Mouse (Mus musculus) liver, embryonic 12.5 days (tissue): ENCODE results near the gene Chst8. TPM values are rescaled to one million over a fixed set of nuclear protein-coding genes. Genes with fewer than 3 reads are reported as not detected.

Source experiments
- ATAC-seq: fragments of 200-750 bp; cut with Nextera tagmentation; 2 replicates; pipeline ENCODE4 v1.8.0; 2017; ENCODE audit warnings: moderate number of reproducible peaks, mild to moderate bottlenecking, moderate library complexity
- H3K27ac ChIP-seq: fragments of 300-500 bp; sonication (generic); 2 replicates; pipeline ENCODE4 v1.5.1; 2016; ENCODE audit warnings: mild to moderate bottlenecking
- H3K27me3 ChIP-seq: fragments of 300-500 bp; sonication (generic); replicated peaks from 2 replicates; pipeline ENCODE4 v1.6.1; 2016; ENCODE audit warnings: mild to moderate bottlenecking, moderate library complexity
- H3K36me3 ChIP-seq: fragments of 300-500 bp; sonication (generic); 2 replicates; pipeline ENCODE4 v1.6.1; 2016; ENCODE audit warnings: mild to moderate bottlenecking, moderate library complexity
- H3K4me1 ChIP-seq: fragments of 300-500 bp; sonication (generic); 2 replicates; pipeline ENCODE4 v1.6.1; 2016
- H3K4me2 ChIP-seq: fragments of 300-500 bp; sonication (generic); 2 replicates; pipeline ENCODE4 v1.6.1; 2016; ENCODE audit warnings: mild to moderate bottlenecking, moderate library complexity
- H3K4me3 ChIP-seq: fragments of 300-500 bp; sonication (generic); 2 replicates; pipeline ENCODE4 v1.5.1; 2016; ENCODE audit warnings: mild to moderate bottlenecking, moderate library complexity
- H3K9ac ChIP-seq: fragments of 300-500 bp; sonication (generic); 2 replicates; pipeline ENCODE4 v1.6.1; 2016; ENCODE audit warnings: mild to moderate bottlenecking, moderate library complexity
- H3K9me3 ChIP-seq: fragments of 300-500 bp; sonication (generic); replicated peaks from 2 replicates; pipeline ENCODE4 v1.6.1; 2016; ENCODE audit warnings: mild to moderate bottlenecking, moderate library complexity
- WGBS: fragments of 180-500 bp; shearing (Covaris S2); methylation state at CpG from one replicate; pipeline ENCODE4 v1.1.7; 2016; ENCODE audit not compliant: insufficient replicate concordance; 5-methylcytosine and 5-hydroxymethylcytosine counted together
- polyA plus RNA-seq: library from polyadenylated mRNA; unstranded; fragments of >200 nt; fragmentation: Nextera tagmentation; extraction: Ambion mirVana; gene quantifications from 2 replicates; pipeline ENCODE4 v1.2.1, GENCODE M21; 2016

The Chst8 gene
- polyA plus RNA-seq, 1 experiment from 2014 or later: 1.3 TPM

DNA sequence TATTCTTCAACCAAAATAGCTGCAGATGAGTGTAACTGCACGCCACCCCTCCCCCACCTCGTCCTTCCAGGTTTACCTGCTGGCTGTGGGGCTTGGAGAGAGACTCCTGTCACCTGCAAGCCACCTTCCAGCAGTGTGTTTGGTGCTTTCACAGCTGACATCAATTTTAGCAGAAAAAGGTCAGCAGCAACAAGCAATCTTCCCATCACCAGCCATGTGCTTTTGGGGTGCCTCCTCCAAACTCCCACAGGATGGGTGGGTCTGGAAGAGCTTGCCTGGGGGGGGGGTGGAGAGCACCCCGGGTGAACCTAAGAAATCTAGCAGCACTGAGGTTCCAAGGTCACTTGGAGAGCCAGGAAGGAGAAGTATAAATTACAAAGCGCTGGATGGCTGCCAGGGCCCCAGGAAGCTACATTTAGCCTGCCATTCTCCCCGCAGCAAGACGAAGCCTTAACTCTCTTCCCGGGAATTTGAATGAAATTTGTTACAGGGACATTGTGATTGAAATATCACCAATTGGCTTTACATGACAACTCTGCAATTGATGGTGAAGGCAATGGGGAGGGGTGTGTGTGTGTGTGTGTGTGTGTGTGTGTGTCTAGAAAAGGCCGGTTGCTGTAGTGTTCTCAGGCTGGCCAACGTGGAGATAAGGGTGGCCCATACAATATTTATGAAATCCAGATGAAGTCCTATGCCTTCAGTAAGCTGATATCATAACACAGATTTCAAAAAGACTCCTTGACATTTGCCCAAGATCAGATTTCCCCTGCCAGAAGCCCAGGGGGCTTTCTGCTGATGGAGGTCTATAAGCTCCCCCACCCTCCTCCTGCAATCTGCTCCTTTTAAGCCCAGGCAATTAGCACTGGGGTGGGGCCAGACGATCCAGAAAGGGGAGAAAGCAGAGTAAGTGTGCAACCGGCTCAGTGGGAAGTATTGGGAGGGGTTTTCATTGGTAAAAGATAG lies 13.8 kb downstream of the Chst8 start:
- WGBS: 17% methylated on average over 11 of the region's 11 CpGs
- Histone ChIP-seq H3K27ac (no peak overlapping the region), H3K9me3 (no peaks in the 10 kb centered on the region), H3K36me3 (no peaks in the 10 kb centered on the region), H3K4me3 (no peak overlapping the region), H3K27me3 (peaks cover 29% of the 10 kb centered on the region), H3K4me2 (peak overlapping the region; percentile 24; the same call in 1 of the 2 replicates), H3K4me1 (peaks cover 9% of the 10 kb centered on the region; the same call in 1 of the 2 replicates), H3K9ac (no peak overlapping the region)
- ATAC-seq: no peak

DNA sequence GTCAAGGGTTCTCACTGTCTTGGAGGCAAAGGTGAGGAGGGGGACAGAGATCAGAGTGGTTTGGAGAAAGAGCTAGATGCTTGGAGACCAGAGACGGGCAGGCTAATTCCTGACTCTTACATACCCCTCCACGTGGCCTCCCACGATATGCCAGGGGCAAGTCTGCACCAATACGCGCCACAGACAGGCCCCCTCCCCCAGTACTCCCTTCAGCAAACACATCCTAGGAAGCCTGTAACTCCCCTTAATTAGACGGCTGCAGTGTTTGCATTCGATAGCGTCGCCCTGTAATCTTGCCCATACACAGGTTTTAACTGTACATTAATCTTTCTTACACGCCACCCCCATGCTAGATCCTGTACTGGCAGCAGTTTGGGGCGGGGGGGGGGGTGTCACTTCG lies 14.5 kb downstream of the Chst8 start:
- Histone ChIP-seq H3K27ac (no peak overlapping the region), H3K4me1 (peaks cover 9% of the 10 kb centered on the region; the same call in 1 of the 2 replicates), H3K4me3 (no peak overlapping the region), H3K36me3 (no peaks in the 10 kb centered on the region), H3K27me3 (peaks cover 29% of the 10 kb centered on the region), H3K9me3 (no peaks in the 10 kb centered on the region), H3K4me2 (peak overlapping the region; percentile 24; the same call in 1 of the 2 replicates), H3K9ac (no peak overlapping the region)
- ATAC-seq: no peak
- WGBS: 16% methylated on average over 12 of the region's 12 CpGs

DNA sequence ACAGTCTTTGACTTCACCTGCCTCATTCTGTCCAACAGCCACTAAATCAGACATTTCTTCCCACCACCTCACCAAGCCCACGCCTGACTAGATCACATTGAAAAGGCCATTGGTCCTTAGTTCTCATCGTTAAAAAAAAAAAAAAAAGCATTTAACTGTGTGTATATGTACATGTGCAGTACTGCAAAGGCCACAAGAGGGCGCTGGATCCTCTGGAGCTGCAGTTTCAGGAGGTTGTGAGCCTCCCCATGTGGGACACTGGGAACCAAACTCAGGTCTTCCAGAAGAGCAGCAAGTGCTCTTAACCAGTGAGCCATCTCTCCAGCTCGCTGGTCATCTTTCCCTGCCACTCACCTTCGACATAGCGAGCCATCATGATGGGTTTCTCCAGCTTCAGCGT lies 22.1 kb downstream of the Chst8 start:
- Histone ChIP-seq H3K9ac (no peak overlapping the region), H3K4me1 (no peaks in the 10 kb centered on the region), H3K4me3 (no peak overlapping the region), H3K9me3 (no peaks in the 10 kb centered on the region), H3K27ac (no peak overlapping the region), H3K27me3 (peaks cover 6% of the 10 kb centered on the region; the same call in 1 of the 2 replicates), H3K4me2 (no peak overlapping the region), H3K36me3 (no peaks in the 10 kb centered on the region)
- WGBS: 64% methylated on average over 7 of the region's 7 CpGs
- ATAC-seq: no peak

DNA sequence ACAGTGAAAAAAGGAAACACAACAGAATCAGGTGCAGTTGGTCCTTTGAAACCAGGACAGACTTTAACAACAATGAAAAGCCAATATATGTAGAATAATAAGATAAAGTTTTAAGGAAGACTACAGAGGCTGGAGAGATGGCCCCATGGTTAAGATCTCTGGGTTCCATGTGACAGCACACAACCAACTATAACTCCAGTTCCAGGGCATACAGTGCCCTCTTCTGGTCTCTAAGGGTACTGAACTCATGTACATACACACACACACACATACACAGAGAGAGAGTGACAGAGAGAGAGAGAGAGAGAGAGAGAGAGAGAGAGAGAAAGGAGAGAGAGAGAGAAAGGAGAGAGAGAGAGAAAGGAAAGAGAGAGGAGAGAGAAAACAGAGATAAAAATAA lies 25.3 kb downstream of the Chst8 start:
- Histone ChIP-seq H3K4me1 (no peaks in the 10 kb centered on the region), H3K9me3 (no peaks in the 10 kb centered on the region), H3K27me3 (no peaks in the 10 kb centered on the region), H3K9ac (no peak overlapping the region), H3K4me2 (no peak overlapping the region), H3K4me3 (no peak overlapping the region), H3K27ac (no peak overlapping the region), H3K36me3 (no peaks in the 10 kb centered on the region)
- ATAC-seq: no peak

DNA sequence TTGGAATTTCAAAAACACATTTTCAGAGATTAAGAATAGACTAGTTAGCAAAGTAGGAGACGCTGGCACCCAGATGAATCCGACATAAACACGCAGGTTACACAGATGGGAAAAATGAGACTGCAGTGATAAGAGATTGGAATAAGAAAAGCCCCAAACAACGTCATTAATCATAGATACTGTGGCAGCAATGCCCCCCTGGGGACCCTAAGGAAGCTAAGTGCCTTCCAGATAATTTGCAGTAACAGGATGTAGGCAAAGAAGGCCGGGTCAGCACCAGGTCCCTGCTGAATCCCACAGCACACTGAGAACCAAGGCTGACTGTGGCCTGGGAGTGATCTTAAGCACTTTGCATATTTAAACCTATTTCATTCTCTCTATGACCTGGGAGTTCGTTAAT lies 27.5 kb downstream of the Chst8 start:
- Histone ChIP-seq H3K36me3 (no peaks in the 10 kb centered on the region), H3K4me2 (no peak overlapping the region), H3K4me1 (no peaks in the 10 kb centered on the region), H3K4me3 (no peak overlapping the region), H3K9me3 (no peaks in the 10 kb centered on the region), H3K27me3 (no peaks in the 10 kb centered on the region), H3K9ac (no peak overlapping the region), H3K27ac (no peak overlapping the region)
- no peak for ATAC-seq
- 45% methylated on average over 6 of the region's 6 CpGs for WGBS

DNA sequence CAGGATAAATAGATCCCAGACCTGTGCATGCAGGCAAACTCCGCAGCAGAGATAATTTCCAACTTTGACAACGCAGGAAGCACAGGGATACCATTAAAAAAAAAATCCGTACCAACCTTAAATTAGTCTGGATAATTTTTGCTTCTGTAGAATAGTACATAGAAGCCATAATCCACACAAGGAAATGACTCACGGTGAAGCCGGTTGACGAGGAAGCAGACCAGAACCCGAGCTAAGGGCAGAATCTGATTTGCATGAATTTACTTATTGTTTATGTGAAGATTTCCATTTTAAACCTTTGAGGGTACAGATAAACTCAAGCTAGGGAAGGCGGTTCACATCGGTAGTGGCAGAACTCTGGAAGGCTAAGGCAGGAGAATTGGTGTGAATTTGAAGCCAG lies 28.0 kb downstream of the Chst8 start:
- H3K36me3 ChIP-seq: no peaks in the 10 kb centered on the region
- no peak overlapping the region for H3K27ac ChIP-seq
- no peaks in the 10 kb centered on the region for H3K4me1 ChIP-seq
- no peak overlapping the region for H3K4me2 ChIP-seq
- no peaks in the 10 kb centered on the region for H3K9me3 ChIP-seq
- ATAC-seq: no peak
- no peak overlapping the region for H3K9ac ChIP-seq
- WGBS: 57% methylated on average over 9 of the region's 9 CpGs
- no peaks in the 10 kb centered on the region for H3K27me3 ChIP-seq
- no peak overlapping the region for H3K4me3 ChIP-seq

DNA sequence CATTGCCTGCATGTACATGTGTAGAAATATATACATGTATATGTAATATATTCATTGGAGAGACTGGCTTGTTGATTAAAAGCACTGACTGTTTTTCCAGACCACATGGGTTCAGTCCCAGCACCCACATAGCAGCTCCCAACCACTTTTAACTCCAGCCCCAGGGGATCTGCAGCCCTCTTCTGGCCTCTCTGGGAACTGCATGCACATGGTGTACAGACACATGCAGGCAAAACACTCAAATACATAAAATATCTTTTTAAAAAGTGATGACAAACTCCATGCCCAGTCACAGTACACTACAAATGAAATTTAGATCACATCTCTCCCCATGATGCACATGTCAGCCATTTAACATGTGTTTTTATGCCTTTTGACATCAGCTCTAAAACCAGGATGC lies 30.5 kb downstream of the Chst8 start:
- H3K4me1 ChIP-seq: no peaks in the 10 kb centered on the region
- ATAC-seq: no peak

DNA sequence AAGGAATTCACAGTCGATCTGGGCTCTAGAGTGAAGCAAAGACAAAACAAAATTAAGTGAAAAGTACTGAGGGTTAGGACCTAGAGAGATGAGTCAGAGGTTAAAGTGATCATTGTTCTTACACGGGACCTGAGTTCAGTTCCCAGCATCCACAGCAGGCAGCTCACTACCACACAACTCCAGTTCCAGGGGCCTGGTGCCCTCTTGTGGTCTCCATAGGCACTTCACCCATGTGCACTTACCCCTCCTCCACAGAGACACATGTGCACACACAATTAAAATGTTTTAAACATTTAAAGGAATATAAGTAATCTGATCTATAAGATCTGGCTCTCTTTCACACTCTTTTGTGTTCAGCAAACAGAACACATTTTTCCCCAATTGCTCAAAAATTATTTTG lies 31.3 kb downstream of the Chst8 start:
- H3K9ac ChIP-seq: no peak overlapping the region
- no peaks in the 10 kb centered on the region for H3K9me3 ChIP-seq
- H3K27ac ChIP-seq: no peak overlapping the region
- no peak overlapping the region for H3K4me3 ChIP-seq
- no peaks in the 10 kb centered on the region for H3K4me1 ChIP-seq
- no peaks in the 10 kb centered on the region for H3K36me3 ChIP-seq
- WGBS: 69% methylated on average over 2 of the region's 2 CpGs
- H3K4me2 ChIP-seq: no peak overlapping the region
- H3K27me3 ChIP-seq: no peaks in the 10 kb centered on the region
- no peak for ATAC-seq

More for the DNA sequence above, 30.5 kb downstream of the Chst8 start:
- H3K9ac ChIP-seq: no peak overlapping the region
- H3K9me3 ChIP-seq: no peaks in the 10 kb centered on the region
- H3K27me3 ChIP-seq: no peaks in the 10 kb centered on the region
- H3K27ac ChIP-seq: no peak overlapping the region
- no peak overlapping the region for H3K4me2 ChIP-seq
- H3K4me3 ChIP-seq: no peak overlapping the region
- no peaks in the 10 kb centered on the region for H3K36me3 ChIP-seq

DNA sequence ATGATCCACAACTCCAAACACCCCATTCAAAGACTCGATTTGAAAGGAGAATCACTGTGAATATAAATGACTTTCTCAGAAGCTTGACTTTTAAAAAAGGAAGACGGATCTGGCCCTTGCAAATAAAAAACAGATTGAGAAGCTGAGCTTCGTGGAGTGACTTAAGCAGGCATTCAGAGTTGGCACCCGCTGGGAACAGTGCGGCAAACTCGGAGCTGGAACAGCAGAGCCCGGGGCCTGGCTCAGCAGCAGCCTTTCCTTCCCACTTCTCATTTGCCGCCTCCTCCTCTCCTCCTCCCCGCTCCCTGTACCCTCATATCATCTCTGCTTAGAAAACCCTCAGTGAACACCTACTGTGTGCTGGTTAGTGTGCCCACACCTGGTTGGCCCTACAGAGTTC lies 34.1 kb downstream of the Chst8 start:
- no peak overlapping the region for H3K4me3 ChIP-seq
- WGBS: 45% methylated on average over 9 of the region's 9 CpGs
- H3K36me3 ChIP-seq: no peaks in the 10 kb centered on the region
- no peaks in the 10 kb centered on the region for H3K4me1 ChIP-seq
- H3K4me2 ChIP-seq: no peak overlapping the region
- no peak for ATAC-seq
- no peak overlapping the region for H3K27ac ChIP-seq
- no peaks in the 10 kb centered on the region for H3K27me3 ChIP-seq
- H3K9ac ChIP-seq: no peak overlapping the region
- H3K9me3 ChIP-seq: no peaks in the 10 kb centered on the region

DNA sequence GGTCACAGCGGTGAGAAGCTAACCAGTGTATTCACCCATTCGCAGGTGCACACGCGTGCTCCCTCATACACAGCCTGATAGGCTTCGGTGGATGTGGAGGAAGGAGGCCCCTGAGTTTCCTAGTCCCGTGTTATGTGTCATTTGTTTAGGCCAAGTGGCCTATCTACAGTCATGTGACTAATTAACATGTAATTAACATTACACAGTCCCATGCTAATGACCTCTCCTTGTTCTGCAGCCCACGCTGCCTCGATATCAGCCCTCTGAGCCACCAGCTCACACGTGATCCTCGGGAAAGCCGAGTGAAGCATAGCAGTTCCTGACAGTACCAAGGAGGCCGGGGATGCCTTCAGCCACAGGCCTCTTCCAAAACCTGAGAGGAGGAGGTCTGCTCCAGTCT lies 36.9 kb downstream of the Chst8 start:
- H3K9ac ChIP-seq: no peak overlapping the region
- ATAC-seq: no peak
- no peaks in the 10 kb centered on the region for H3K9me3 ChIP-seq

DNA sequence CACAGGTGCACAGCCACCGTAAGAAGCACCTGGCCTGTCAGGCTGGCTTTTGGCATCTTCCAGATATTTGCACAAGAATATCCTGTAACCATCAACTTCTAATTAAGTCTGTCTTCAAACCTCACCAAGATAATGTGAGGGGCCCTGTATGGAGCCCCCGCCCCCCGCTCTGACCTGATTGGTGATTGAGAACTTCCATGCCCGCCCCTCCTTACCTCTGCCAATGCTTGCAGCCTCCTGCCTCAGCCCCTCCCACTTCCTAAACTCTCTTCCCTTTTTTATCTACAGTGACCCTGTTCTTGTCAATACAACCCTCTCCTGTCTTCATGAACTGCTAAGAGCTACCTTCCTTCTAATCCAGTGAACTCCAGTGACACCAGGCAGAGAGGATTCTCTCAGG lies 37.6 kb downstream of the Chst8 start:
- Histone ChIP-seq H3K9ac (no peak overlapping the region), H3K4me2 (no peak overlapping the region), H3K36me3 (no peaks in the 10 kb centered on the region), H3K4me3 (no peak overlapping the region), H3K4me1 (no peaks in the 10 kb centered on the region), H3K27me3 (no peaks in the 10 kb centered on the region), H3K9me3 (no peaks in the 10 kb centered on the region), H3K27ac (no peak overlapping the region)
- 52% methylated on average over 4 of the region's 4 CpGs for WGBS
- ATAC-seq: no peak

More for the DNA sequence above, 36.9 kb downstream of the Chst8 start:
- Histone ChIP-seq H3K36me3 (no peaks in the 10 kb centered on the region), H3K4me1 (no peaks in the 10 kb centered on the region), H3K4me3 (no peak overlapping the region), H3K27me3 (no peaks in the 10 kb centered on the region), H3K27ac (no peak overlapping the region), H3K4me2 (no peak overlapping the region)
- 74% methylated on average over 12 of the region's 12 CpGs for WGBS

DNA sequence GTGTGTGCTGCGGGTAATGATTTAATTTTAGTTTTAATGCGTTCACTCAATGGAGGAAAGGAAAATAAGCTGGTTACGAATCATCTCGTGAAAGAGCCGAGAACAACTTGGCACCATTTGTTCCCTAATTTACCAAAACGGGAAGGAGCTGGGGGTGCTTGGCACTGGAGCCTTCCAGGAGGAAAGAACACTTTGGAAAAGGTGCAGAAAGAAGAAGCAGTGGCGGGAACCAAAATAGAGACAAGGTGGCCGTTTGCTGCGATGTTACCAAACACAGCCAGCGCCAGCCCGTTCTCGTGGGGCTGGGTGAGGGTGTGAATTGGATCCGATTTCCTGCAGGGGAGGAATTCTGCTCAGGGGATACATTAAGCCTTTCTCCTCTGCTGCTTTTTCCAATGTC lies 38.5 kb downstream of the Chst8 start:
- H3K27ac ChIP-seq: no peak overlapping the region
- no peak overlapping the region for H3K9ac ChIP-seq
- no peak overlapping the region for H3K4me2 ChIP-seq
- no peak for ATAC-seq
- H3K27me3 ChIP-seq: no peaks in the 10 kb centered on the region
- H3K9me3 ChIP-seq: no peaks in the 10 kb centered on the region
- no peaks in the 10 kb centered on the region for H3K36me3 ChIP-seq
- no peak overlapping the region for H3K4me3 ChIP-seq
- WGBS: 29% methylated on average over 13 of the region's 13 CpGs
- no peaks in the 10 kb centered on the region for H3K4me1 ChIP-seq

DNA sequence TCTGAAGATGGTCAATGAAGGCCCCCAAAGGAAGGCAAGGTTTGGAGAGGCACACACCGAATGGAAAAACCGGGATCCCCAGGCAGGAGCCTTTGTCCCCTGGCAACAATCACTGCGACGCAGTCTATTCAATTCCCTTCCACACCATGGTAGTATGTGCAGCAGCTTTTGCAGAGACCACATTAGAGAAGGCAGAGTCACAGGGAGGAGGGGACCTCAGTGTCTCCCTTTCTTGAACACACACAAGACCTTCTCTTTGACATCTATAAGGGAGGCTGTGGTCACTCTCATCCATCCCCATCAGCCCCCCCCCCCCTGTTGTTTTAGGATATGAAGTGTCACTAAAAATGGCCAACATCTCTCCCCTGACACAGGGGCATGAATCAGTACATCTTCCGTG lies 39.2 kb downstream of the Chst8 start:
- no peak overlapping the region for H3K27ac ChIP-seq
- H3K27me3 ChIP-seq: no peaks in the 10 kb centered on the region
- no peak overlapping the region for H3K4me3 ChIP-seq
- WGBS: 78% methylated on average over 5 of the region's 5 CpGs
- H3K9ac ChIP-seq: no peak overlapping the region
- no peaks in the 10 kb centered on the region for H3K4me1 ChIP-seq
- no peak overlapping the region for H3K4me2 ChIP-seq
- H3K9me3 ChIP-seq: no peaks in the 10 kb centered on the region
- no peaks in the 10 kb centered on the region for H3K36me3 ChIP-seq
- no peak for ATAC-seq
